Mouse (Mus musculus) MEL (cell line): ENCODE data around the gene Crybb2. TPM values are rescaled to one million over a fixed set of nuclear protein-coding genes. Genes with fewer than 3 reads are reported as not detected.

ENCODE experiments used
- DNase-seq: peaks from one replicate; pipeline ENCODE4 v3.0.0; 2011; ENCODE audit warnings: low read depth, low spot score
- H3K27ac ChIP-seq: 2 replicates; pipeline ENCODE4 v1.5.1; 2012; ENCODE audit warnings: low read depth, mild to moderate bottlenecking, control low read depth, low read length, moderate library complexity; ENCODE audit not compliant: control insufficient read depth
- H3K27me3 ChIP-seq, 2 experiments: fragments of 150-350 bp in 1 of 2; sonication (generic) in 1 of 2; 2 replicates each; pipeline ENCODE4 v1.6.1; 2012; ENCODE audit warnings: low read length in 2 of 2, mild to moderate bottlenecking in 2 of 2, improper control_type of control experiment in 1 of 2, moderate library complexity in 1 of 2; ENCODE audit not compliant: insufficient read depth in 2 of 2, control insufficient read depth in 1 of 2
- H3K36me3 ChIP-seq, 2 experiments: 2 replicates each; pipeline ENCODE4 v1.6.1; 2012 to 2014; ENCODE audit warnings: low read length in 2 of 2, improper control_type of control experiment in 1 of 2, inconsistent platforms in 1 of 2, mild to moderate bottlenecking in 1 of 2; ENCODE audit not compliant: insufficient read depth in 2 of 2, control insufficient read depth in 1 of 2
- H3K4me1 ChIP-seq, 2 experiments: fragments of 150-350 bp in 1 of 2; sonication (generic) in 1 of 2; 2 replicates each; pipeline ENCODE4 v1.6.1; 2012; ENCODE audit warnings: low read length in 2 of 2, improper control_type of control experiment in 1 of 2, mild to moderate bottlenecking in 1 of 2; ENCODE audit not compliant: insufficient read depth in 2 of 2, control insufficient read depth in 1 of 2
- H3K4me3 ChIP-seq, 2 experiments: fragments of 150-350 bp in 1 of 2; sonication (generic) in 1 of 2; 2 replicates each; pipeline ENCODE4 v1.5.1; 2012; ENCODE audit warnings: low read depth in 2 of 2, low read length in 2 of 2, mild to moderate bottlenecking in 2 of 2, moderate library complexity in 2 of 2, control low read depth in 1 of 2, improper control_type of control experiment in 1 of 2; ENCODE audit not compliant: control insufficient read depth in 1 of 2, insufficient read depth in 1 of 2
- H3K79me2 ChIP-seq: 2 replicates; pipeline ENCODE4 v1.6.1; 2012; ENCODE audit warnings: mild to moderate bottlenecking, low read length, moderate library complexity; ENCODE audit not compliant: control insufficient read depth, poor library complexity, insufficient read depth
- H3K9ac ChIP-seq: 2 replicates; pipeline ENCODE4 v1.6.1; 2012; ENCODE audit warnings: low read depth, mild to moderate bottlenecking, control low read depth, low read length, moderate library complexity; ENCODE audit not compliant: control insufficient read depth, poor library complexity, severe bottlenecking
- H3K9me3 ChIP-seq: fragments of 150-350 bp; sonication (generic); replicated peaks from 2 replicates; pipeline ENCODE4 v1.6.1; 2012; ENCODE audit warnings: mild to moderate bottlenecking, low read length, improper control_type of control experiment, moderate library complexity; ENCODE audit not compliant: insufficient read depth
- BHLHE40 ChIP-seq: IDR thresholded peaks from 2 replicates; pipeline ENCODE4 v1.6.1; 2012; ENCODE audit warnings: low read depth, mild to moderate bottlenecking, inconsistent platforms, low read length, improper control_type of control experiment, borderline replicate concordance
- CHD2 ChIP-seq: IDR thresholded peaks from 2 replicates; pipeline ENCODE4 v1.6.1; 2011; ENCODE audit warnings: low read length, improper control_type of control experiment
- CTCF ChIP-seq, 3 experiments: IDR thresholded peaks in 2 of 3; conservative IDR thresholded peaks in 1 of 3; 2 replicates each; pipeline ENCODE4 v1.5.1; 2011 to 2012; ENCODE audit warnings: low read length in 3 of 3, low read depth in 2 of 3, mild to moderate bottlenecking in 2 of 3, improper control_type of control experiment in 1 of 3, inconsistent platforms in 1 of 3, mixed read lengths in 1 of 3, moderate library complexity in 1 of 3; ENCODE audit not compliant: control insufficient read depth in 1 of 3, insufficient read depth in 1 of 3, poor library complexity in 1 of 3, severe bottlenecking in 1 of 3
- ELF1 ChIP-seq: IDR thresholded peaks from 2 replicates; pipeline ENCODE4 v1.6.1; 2014; ENCODE audit warnings: low read depth, mild to moderate bottlenecking, inconsistent platforms, low read length, improper control_type of control experiment, moderate library complexity
- EP300 ChIP-seq, 2 experiments: IDR thresholded peaks; 2 replicates each; pipeline ENCODE4 v1.6.1; 2011; ENCODE audit warnings: improper control_type of control experiment in 2 of 2, low read length in 2 of 2, low read depth in 1 of 2, mild to moderate bottlenecking in 1 of 2
- GATA1 ChIP-seq: IDR thresholded peaks from 2 replicates; pipeline ENCODE4 v1.6.1; 2011; ENCODE audit warnings: low read depth, low read length, improper control_type of control experiment
- MAX ChIP-seq: IDR thresholded peaks from 2 replicates; pipeline ENCODE4 v1.6.1; 2011; ENCODE audit warnings: low read length, improper control_type of control experiment
- MYC ChIP-seq: IDR thresholded peaks from 2 replicates; pipeline ENCODE4 v1.6.1; 2011; ENCODE audit warnings: low read depth, mild to moderate bottlenecking, low read length, improper control_type of control experiment, moderate library complexity
- NRF1 ChIP-seq: IDR thresholded peaks from 2 replicates; pipeline ENCODE4 v1.6.1; 2014; ENCODE audit warnings: low read depth, mild to moderate bottlenecking, inconsistent platforms, low read length, improper control_type of control experiment, moderate library complexity; ENCODE audit not compliant: poor library complexity, insufficient read depth, severe bottlenecking
- POLR2AphosphoS2 ChIP-seq: IDR thresholded peaks from 2 replicates; pipeline ENCODE4 v1.6.1; 2011; ENCODE audit warnings: low read length, improper control_type of control experiment
- POLR2AphosphoS5 ChIP-seq: IDR thresholded peaks from 2 replicates; pipeline ENCODE4 v1.6.1; 2012; ENCODE audit warnings: low read depth, borderline replicate concordance, mild to moderate bottlenecking, inconsistent platforms, low read length, moderate library complexity, mixed read lengths
- RAD21 ChIP-seq: IDR thresholded peaks from 2 replicates; pipeline ENCODE4 v1.6.1; 2011; ENCODE audit warnings: mild to moderate bottlenecking, low read depth, low read length, improper control_type of control experiment
- RCOR1 ChIP-seq: IDR thresholded peaks from 2 replicates; pipeline ENCODE4 v1.6.1; 2012; ENCODE audit warnings: low read depth, mild to moderate bottlenecking, inconsistent platforms, low read length, improper control_type of control experiment
- TCF12 ChIP-seq: IDR thresholded peaks from 2 replicates; pipeline ENCODE4 v1.6.1; 2014; ENCODE audit warnings: low read depth, mild to moderate bottlenecking, inconsistent platforms, low read length, improper control_type of control experiment, moderate library complexity
- UBTF ChIP-seq: IDR thresholded peaks from 2 replicates; pipeline ENCODE4 v1.6.1; 2012; ENCODE audit warnings: low read depth, mild to moderate bottlenecking, inconsistent platforms, low read length, improper control_type of control experiment, moderate library complexity, borderline replicate concordance; ENCODE audit not compliant: insufficient read depth
- USF1 ChIP-seq: IDR thresholded peaks from 2 replicates; pipeline ENCODE4 v1.6.1; 2014; ENCODE audit warnings: low read depth, mild to moderate bottlenecking, inconsistent platforms, low read length, improper control_type of control experiment, moderate library complexity
- USF2 ChIP-seq, 2 experiments: IDR thresholded peaks; 2 replicates each; pipeline ENCODE4 v1.6.1; 2011 to 2012; ENCODE audit warnings: improper control_type of control experiment in 2 of 2, low read length in 2 of 2, borderline replicate concordance in 1 of 2, inconsistent platforms in 1 of 2, low read depth in 1 of 2, mild to moderate bottlenecking in 1 of 2; ENCODE audit not compliant: insufficient read depth in 1 of 2
- ZKSCAN1 ChIP-seq: IDR thresholded peaks from 2 replicates; pipeline ENCODE4 v1.6.1; 2012; ENCODE audit warnings: low read depth, mild to moderate bottlenecking, inconsistent platforms, low read length, improper control_type of control experiment, moderate library complexity
- ZNF384 ChIP-seq: IDR thresholded peaks from 2 replicates; pipeline ENCODE4 v1.6.1; 2012; ENCODE audit warnings: low read depth, mild to moderate bottlenecking, inconsistent platforms, low read length, improper control_type of control experiment
- polyA plus RNA-seq, 2 experiments: library from polyadenylated mRNA; stranded (reverse) in 1 of 2; unstranded in 1 of 2; fragments of >175 nt in 1 of 2; fragments of >200 nt in 1 of 2; gene quantifications; 2 replicates each; pipeline versions ENCODE4 v1.2.1 to v1.2.4; 2012; ENCODE audit warnings: low replicate concordance in 2 of 2, low read depth in 1 of 2; ENCODE audit not compliant: insufficient read length in 2 of 2, insufficient read depth in 1 of 2, missing spikeins in 1 of 2
- total RNA-seq: library from RNA; depleted of rRNA; stranded (reverse); fragments of 300-350 nt; gene quantifications from 2 replicates; pipeline ENCODE4 v1.2.3, GENCODE M21; 2012

Crybb2 gene
- total and polyA plus RNA-seq, 3 experiments = not detected

GRCm38 (mm10) chr5:113014111-113014807 is 55.7 kb downstream of the Crybb2 start:
- no peaks in the 10 kb centered on the region for H3K9me3 ChIP-seq
- no peaks in the 10 kb centered on the region for H3K36me3 ChIP-seq
- no peak overlapping the region for H3K4me3 ChIP-seq

GRCm38 (mm10) chr5:113011926-113012325 is 58.0 kb downstream of the Crybb2 start:
- no peak for DNase-seq
- no peaks in the 10 kb centered on the region for H3K4me1 ChIP-seq
- TF ChIP-seq UBTF (no peak), ZNF384 (no peak), POLR2AphosphoS5 (no peak), ZKSCAN1 (no peak), ELF1 (no peak), POLR2AphosphoS2 (no peak), CTCF (IDR thresholded peaks at IDR 0.05 in 2 of 3, conservative IDR thresholded peaks at IDR 0.05 in 1 of 3; ENCODE audit: control insufficient read depth in 1 of 3, insufficient read depth in 1 of 3, low read depth in 2 of 3, low read length in 3 of 3, poor library complexity in 1 of 3, severe bottlenecking in 1 of 3) (no peak), NRF1 (no peak), MAX (no peak)
- TF ChIP-seq, all 39 proteins: peak for 0
- Histone ChIP-seq H3K4me3 (no peak overlapping the region), H3K27me3 (no peaks in the 10 kb centered on the region), H3K9me3 (no peaks in the 10 kb centered on the region), H3K27ac (no peak overlapping the region), H3K9ac (no peak overlapping the region), H3K79me2 (no peaks in the 10 kb centered on the region), H3K36me3 (no peaks in the 10 kb centered on the region)

More at GRCm38 (mm10) chr5:113014111-113014807, 55.7 kb downstream of the Crybb2 start:
- Histone ChIP-seq H3K9ac (no peak overlapping the region), H3K27me3 (no peaks in the 10 kb centered on the region), H3K27ac (no peak overlapping the region), H3K4me1 (no peaks in the 10 kb centered on the region), H3K79me2 (no peaks in the 10 kb centered on the region)
- TF ChIP-seq USF1 (no peak), RCOR1 (no peak), RAD21 (no peak), GATA1 (no peak), UBTF (no peak), BHLHE40 (no peak), EP300 (IDR thresholded peaks at IDR 0.05; ENCODE audit: low read depth in 1 of 2, low read length in 2 of 2) (no peak), CHD2 (no peak), USF2 (IDR thresholded peaks at IDR 0.05; ENCODE audit: borderline replicate concordance in 1 of 2, insufficient read depth in 1 of 2, low read depth in 1 of 2, low read length in 2 of 2) (no peak), TCF12 (no peak), MYC (no peak)
- no peak for DNase-seq
